ENCODE assay signal across 9 mouse cellular contexts in the genomic region with DNA sequence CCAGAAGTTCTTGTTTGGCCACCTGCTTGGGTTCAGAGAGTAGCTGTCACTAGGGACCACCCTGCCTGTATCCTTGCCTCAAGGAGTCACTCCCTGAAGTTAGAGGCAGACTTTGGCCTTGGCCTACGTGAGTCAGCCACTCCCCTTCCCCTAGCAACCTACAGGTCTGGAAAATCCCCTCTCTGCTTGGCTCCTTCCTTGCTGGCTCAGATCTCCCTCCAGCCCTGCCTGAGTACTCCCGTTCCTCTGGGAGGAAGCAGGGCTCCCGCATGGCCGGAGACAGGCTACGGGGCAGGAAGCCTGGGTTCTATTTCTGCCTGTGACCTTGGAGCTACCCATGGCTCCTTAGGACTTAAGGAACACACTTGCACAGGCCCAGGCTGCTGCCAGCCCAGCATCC. TPM values are rescaled to one million over a fixed set of nuclear protein-coding genes. Genes with fewer than 3 reads are reported as not detected.
DNase-seq lines count a peak whose midpoint lies in the region; TF ChIP-seq lines count a peak whose summit lies in the region.
"Had no signal": no experiment of that assay in that cellular context is flagged by ENCODE, and none has a peak within 500 bp of the region (broad histone marks: within the 10 kb centered on the region; RNA-seq: fewer than 3 reads in every experiment).

No protein-coding gene starts in this region.

- H3K4me3 ChIP-seq in liver, adult 2 months (ENCODE audit: insufficient read depth, low read depth, low read length): no peak overlapping the region
- H3K4me3 ChIP-seq in kidney, adult 2 months (ENCODE audit: insufficient read depth, low read depth, low read length): no peak overlapping the region
- no peak overlapping the region for H3K4me3 ChIP-seq in small intestine, adult 2 months (ENCODE audit: low read depth, low read length)

- no peak overlapping the region for H3K9ac ChIP-seq in liver, adult 2 months (ENCODE audit: low read depth, low read length)

- no peaks in the 10 kb centered on the region; the same call in 1 of the 2 replicates for H3K79me2 ChIP-seq in liver, adult 2 months (ENCODE audit: control insufficient read depth, insufficient read depth, low read length)

- H3K27me3 ChIP-seq in liver, adult 2 months (ENCODE audit: control insufficient read depth, insufficient read depth, low read length): no peaks in the 10 kb centered on the region
- H3K27me3 ChIP-seq in kidney, adult 2 months (replicated peaks; ENCODE audit: control insufficient read depth, insufficient read depth, low read length): no peaks in the 10 kb centered on the region
- no peaks in the 10 kb centered on the region for H3K27me3 ChIP-seq in small intestine, adult 2 months (ENCODE audit: control insufficient read depth, insufficient read depth, low read length)

- no peaks in the 10 kb centered on the region for H3K36me3 ChIP-seq in liver, adult 2 months (ENCODE audit: control insufficient read depth, insufficient read depth, low read length)
- no peaks in the 10 kb centered on the region for H3K36me3 ChIP-seq in kidney, adult 2 months (ENCODE audit: control insufficient read depth, insufficient read depth, low read length)
- no peaks in the 10 kb centered on the region; the same call in 1 of the 2 replicates for H3K36me3 ChIP-seq in small intestine, adult 2 months (ENCODE audit: control insufficient read depth, insufficient read depth, low read length)

- no peak for TF ChIP-seq CTCF in liver, adult 2 months (IDR thresholded peaks at IDR 0.05; ENCODE audit: low read depth, low read length)
- TF ChIP-seq CTCF in kidney, adult 2 months (conservative IDR thresholded peaks at IDR 0.05; ENCODE audit: insufficient read depth, insufficient read length, low read depth, low read length): no peak
- TF ChIP-seq CTCF in small intestine, adult 2 months (IDR thresholded peaks at IDR 0.05; ENCODE audit: extremely low read depth, insufficient read length, insufficient replicate concordance, low read depth, low read length): no peak

- TF ChIP-seq POLR2A in liver, adult 2 months (IDR thresholded peaks at IDR 0.05; ENCODE audit: extremely low read depth, insufficient read depth, low read length): no peak
- no peak for TF ChIP-seq POLR2A in kidney, adult 2 months (IDR thresholded peaks at IDR 0.05; ENCODE audit: low read depth, low read length)
- no peak for TF ChIP-seq POLR2A in small intestine, adult 2 months (IDR thresholded peaks at IDR 0.05; ENCODE audit: low read depth, low read length)

- H3K4me1 ChIP-seq in liver, adult 2 months (ENCODE audit: control insufficient read depth, insufficient read depth, low read length): peaks cover 2% of the 10 kb centered on the region; the same call in 1 of the 2 replicates
- peaks cover 25% of the 10 kb centered on the region for H3K4me1 ChIP-seq in kidney, adult 2 months (ENCODE audit: control insufficient read depth, insufficient read depth, low read length)
- peaks cover 28% of the 10 kb centered on the region for H3K4me1 ChIP-seq in small intestine, adult 2 months (ENCODE audit: control insufficient read depth, insufficient read depth, insufficient read length, low read length)

- peak overlapping the region; percentile 71 for H3K27ac ChIP-seq in liver, adult 2 months (replicated peaks; ENCODE audit: insufficient read depth, low read depth, low read length)
- peak overlapping the region; percentile 85 for H3K27ac ChIP-seq in kidney, adult 2 months (ENCODE audit: insufficient read depth, low read depth, low read length)
- H3K27ac ChIP-seq in small intestine, adult 2 months (ENCODE audit: insufficient read depth, low read depth, low read length): peak overlapping the region; percentile 46

- 77% methylated on average over 5 of the region's 5 CpGs for WGBS in liver, adult 2 months
- 31% methylated on average over 5 of the region's 5 CpGs for WGBS in kidney, adult 2 months
- WGBS in small intestine, adult 2 months: 13% methylated on average over 5 of the region's 5 CpGs

- peak; percentile 14 for DNase-seq in liver, adult 2 months (ENCODE audit: extremely low read depth, low read depth, low spot score)
- DNase-seq in liver: no peak
- peak; percentile 85 to 93 for DNase-seq in heart, adult 9 months (ENCODE audit: low spot score in 2 of 2)
- DNase-seq in kidney, adult 2 months: peak; percentile 86
- DNase-seq in retina, embryonic 14.5 days (ENCODE audit: low spot score): no peak
- DNase-seq in layer of hippocampus, postnatal 10 days (ENCODE audit: low spot score in 2 of 2): no peak
- DNase-seq in lung, adult 18-20 months: no peak

RNA-seq across cellular contexts. Expression of a gene that starts 28.8 kb away (rescaled TPM):
- 7.2 and 11.8 TPM in 2 replicates for total RNA-seq in liver, adult 2 months (2014; rRNA removed)
- 7.2 and 7.6 TPM in 2 replicates for polyA plus RNA-seq in liver, adult 2 months (2012; rRNA removed)
- 29.7 and 34.7 TPM in 2 replicates for polyA plus RNA-seq in kidney, adult 2 months (2012; rRNA removed)
- polyA plus RNA-seq in small intestine, adult 2 months (2012; rRNA removed): 38.2 and 40.5 TPM in 2 replicates
- 10 to 100 TPM; 13.7 to 14.8 TPM for total RNA-seq in layer of hippocampus, postnatal 10 days (2021)

RNA-seq across cellular contexts. Expression of a gene that starts 44.3 kb away (rescaled TPM):
- not detected in 2 replicates for total RNA-seq in liver, adult 2 months (2014; rRNA removed)
- 0.09 TPM in 1 of 2 replicates, not detected in the other for polyA plus RNA-seq in liver, adult 2 months (2012; rRNA removed)
- 0.22 and 0.46 TPM in 2 replicates for polyA plus RNA-seq in kidney, adult 2 months (2012; rRNA removed)
- not detected in 2 replicates for polyA plus RNA-seq in small intestine, adult 2 months (2012; rRNA removed)
- not detected for total RNA-seq in layer of hippocampus, postnatal 10 days (2021)
- total RNA-seq: left cerebral cortex, postnatal 10 days had no signal

Comparison
In these comparisons a context has a peak if more than half of its experiments do, and no peak if none do; other contexts are left out.
1. DNase-seq: peak in liver, adult 2 months (single experiment), heart, adult 9 months (2 of 2) and kidney, adult 2 months (single experiment); none in liver (single experiment), retina, embryonic 14.5 days (single experiment), layer of hippocampus, postnatal 10 days (0 of 2) and lung, adult 18-20 months (0 of 2).
2. Peak in every context shown above with its lines, with median percentiles within 50 percentile points of each other: H3K27ac ChIP-seq.